Mouse (Mus musculus) cerebellum, adult 2 months (tissue): Measurements from ENCODE around the gene Taz.

ENCODE experiments used
- CTCF ChIP-seq: fragments of 200-500 bp; IDR thresholded peaks from 2 replicates; pipeline ENCODE4 v1.5.1; 2011; ENCODE audit warnings: low read depth, mild to moderate bottlenecking, control low read depth, low read length, moderate library complexity, borderline replicate concordance; ENCODE audit not compliant: insufficient read depth
- POLR2A ChIP-seq: fragments of 200-500 bp; IDR thresholded peaks from 2 replicates; pipeline ENCODE4 v1.6.1; 2011; ENCODE audit warnings: low read length, control low read depth, borderline replicate concordance; ENCODE audit not compliant: insufficient read depth

DNA sequence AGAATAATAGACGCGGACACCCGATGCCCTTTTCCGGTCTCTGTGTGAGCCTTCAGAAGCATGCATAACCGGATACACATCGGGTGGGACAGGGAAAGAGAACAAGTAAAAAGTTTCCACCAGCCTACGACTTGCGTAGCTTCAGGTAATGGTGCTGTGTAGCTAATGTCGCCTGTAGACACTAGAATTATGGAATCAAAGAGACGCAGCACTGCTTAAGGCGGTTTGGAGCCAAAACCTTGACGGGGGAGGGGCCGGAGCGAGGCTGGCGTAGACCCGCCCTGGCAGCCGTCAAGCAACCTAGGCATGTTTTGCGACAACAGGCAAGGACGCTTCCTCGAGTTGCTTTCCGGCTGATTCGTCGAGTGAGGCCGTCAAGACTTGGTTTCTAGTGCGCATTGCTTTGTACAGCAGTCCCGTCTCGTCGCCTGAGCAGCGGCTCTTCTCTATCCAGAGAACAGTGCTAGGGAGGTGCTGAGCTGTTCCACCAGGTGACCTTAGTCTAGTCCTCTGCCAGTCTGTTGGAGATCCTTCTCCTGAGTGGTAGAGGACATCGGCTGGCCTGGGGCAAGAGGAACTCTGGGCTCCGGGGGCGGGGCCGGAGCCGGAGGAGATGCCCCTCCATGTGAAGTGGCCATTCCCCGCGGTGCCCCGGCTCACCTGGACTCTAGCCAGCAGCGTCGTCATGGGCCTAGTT, 831 bp downstream of the Taz start:
- TF ChIP-seq CTCF (no peak), POLR2A (peak; percentile 79; the same call in 1 of the 2 replicates)
